Mouse (Mus musculus) midbrain, embryonic 12.5 days (tissue): ENCODE results near the gene Ap3d1. TPM values are rescaled to one million over a fixed set of nuclear protein-coding genes. Genes with fewer than 3 reads are reported as not detected.

Source experiments
- ATAC-seq: fragments of 200-750 bp; cut with Nextera tagmentation; 2 replicates; pipeline ENCODE4 v1.8.0; 2017; ENCODE audit warnings: low read depth, moderate TSS enrichment, moderate library complexity; ENCODE audit not compliant: low FRiP score
- H3K27ac ChIP-seq: fragments of 300-500 bp; sonication (generic); replicated peaks from 2 replicates; pipeline ENCODE4 v1.5.1; 2016; ENCODE audit warnings: mild to moderate bottlenecking
- H3K27me3 ChIP-seq: fragments of 300-500 bp; sonication (generic); 2 replicates; pipeline ENCODE4 v1.6.1; 2016; ENCODE audit warnings: mild to moderate bottlenecking
- H3K36me3 ChIP-seq: fragments of 300-500 bp; sonication (generic); 2 replicates; pipeline ENCODE4 v1.6.1; 2016
- H3K4me1 ChIP-seq: fragments of 300-500 bp; sonication (generic); 2 replicates; pipeline ENCODE4 v1.6.1; 2016
- H3K4me2 ChIP-seq: fragments of 300-500 bp; sonication (generic); replicated peaks from 2 replicates; pipeline ENCODE4 v1.6.1; 2016; ENCODE audit warnings: mild to moderate bottlenecking, moderate library complexity
- H3K4me3 ChIP-seq: fragments of 300-500 bp; sonication (generic); 2 replicates; pipeline ENCODE4 v1.5.1; 2016; ENCODE audit warnings: mild to moderate bottlenecking
- H3K9ac ChIP-seq: fragments of 300-500 bp; sonication (generic); replicated peaks from 2 replicates; pipeline ENCODE4 v1.6.1; 2016; ENCODE audit warnings: mild to moderate bottlenecking, moderate library complexity
- H3K9me3 ChIP-seq: fragments of 300-500 bp; sonication (generic); 2 replicates; pipeline ENCODE4 v1.6.1; 2016; ENCODE audit warnings: mild to moderate bottlenecking
- WGBS: fragments of 180-500 bp; shearing (Covaris S2); methylation state at CpG from one replicate; pipeline ENCODE4 v1.1.7; 2016; 5-methylcytosine and 5-hydroxymethylcytosine counted together
- polyA plus RNA-seq: library from polyadenylated mRNA; unstranded; fragments of >200 nt; fragmentation: Nextera tagmentation; extraction: Ambion mirVana; gene quantifications from 2 replicates; pipeline ENCODE4 v1.2.1, GENCODE M21; 2016

Ap3d1 gene
- polyA plus RNA-seq, 1 experiment from 2014 or later, result 99.1 TPM

GRCm38 (mm10) chr10:80736731-80737130, 5.3 kb downstream of the Ap3d1 start:
- 88% methylated on average over 5 of the region's 5 CpGs for WGBS
- H3K27me3 ChIP-seq, result no peaks in the 10 kb centered on the region
- peaks cover 30% of the 10 kb centered on the region for H3K36me3 ChIP-seq
- H3K27ac ChIP-seq, result no peak overlapping the region
- H3K4me2 ChIP-seq, result no peak overlapping the region
- no peak overlapping the region for H3K4me3 ChIP-seq
- no peak overlapping the region for H3K9ac ChIP-seq
- H3K9me3 ChIP-seq, result no peaks in the 10 kb centered on the region
- peaks cover 21% of the 10 kb centered on the region for H3K4me1 ChIP-seq
- ATAC-seq, result no peak

DNA sequence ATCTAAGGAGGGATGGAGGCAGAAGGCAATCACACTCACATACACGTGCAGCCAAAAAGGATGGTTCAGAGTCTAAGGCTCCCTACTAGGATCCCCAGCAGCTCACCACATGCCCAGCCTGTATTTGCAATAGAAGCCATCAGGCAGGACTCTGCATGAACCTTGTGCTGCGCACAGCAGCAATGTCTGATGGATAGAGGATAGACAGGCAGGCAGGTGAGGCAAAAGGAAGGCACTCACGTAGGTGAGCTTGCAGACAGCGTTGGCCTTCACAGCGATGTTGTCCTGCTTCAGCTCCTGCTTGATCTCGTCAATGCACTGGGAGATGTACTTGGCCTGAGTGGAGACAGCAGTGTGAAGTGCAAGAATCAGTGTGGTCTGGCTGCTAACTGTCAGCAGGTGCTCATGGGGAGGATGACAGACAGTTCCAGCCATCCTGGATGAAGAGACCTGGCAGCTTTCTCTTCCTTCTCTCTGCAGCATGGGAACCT, 9.4 kb downstream of the Ap3d1 start:
- H3K36me3 ChIP-seq, result peaks cover 68% of the 10 kb centered on the region
- no peak overlapping the region for H3K9ac ChIP-seq
- no peaks in the 10 kb centered on the region for H3K9me3 ChIP-seq
- no peak overlapping the region for H3K4me3 ChIP-seq
- H3K27me3 ChIP-seq, result no peaks in the 10 kb centered on the region
- no peak overlapping the region for H3K4me2 ChIP-seq
- no peaks in the 10 kb centered on the region for H3K4me1 ChIP-seq
- WGBS, result 93% methylated on average over 6 of the region's 6 CpGs
- H3K27ac ChIP-seq, result no peak overlapping the region
- no peak for ATAC-seq

GRCm38 (mm10) chr10:80727369-80728127, 14.5 kb downstream of the Ap3d1 start:
- no peak overlapping the region for H3K4me3 ChIP-seq
- H3K9ac ChIP-seq, result no peak overlapping the region
- whole genome bisulfite sequencing, result 87% methylated on average over 5 of the region's 5 CpGs
- ATAC-seq, result no peak
- H3K27me3 ChIP-seq, result no peaks in the 10 kb centered on the region
- H3K36me3 ChIP-seq, result peaks cover 96% of the 10 kb centered on the region
- H3K4me1 ChIP-seq, result no peaks in the 10 kb centered on the region
- no peaks in the 10 kb centered on the region for H3K9me3 ChIP-seq
- no peak overlapping the region for H3K27ac ChIP-seq
- H3K4me2 ChIP-seq, result no peak overlapping the region

GRCm38 (mm10) chr10:80717281-80717680, 24.8 kb downstream of the Ap3d1 start:
- ATAC-seq, result no peak
- H3K36me3 ChIP-seq, result peaks cover 98% of the 10 kb centered on the region

GRCm38 (mm10) chr10:80710834-80711233, 31.2 kb downstream of the Ap3d1 start:
- H3K27me3 ChIP-seq, result no peaks in the 10 kb centered on the region
- 91% methylated on average over 3 of the region's 3 CpGs for WGBS
- H3K27ac ChIP-seq, result no peak overlapping the region
- no peak overlapping the region for H3K4me2 ChIP-seq
- H3K9ac ChIP-seq, result no peak overlapping the region
- H3K4me3 ChIP-seq, result no peak overlapping the region
- peaks cover 99% of the 10 kb centered on the region for H3K36me3 ChIP-seq
- no peak for ATAC-seq
- H3K4me1 ChIP-seq, result no peaks in the 10 kb centered on the region
- H3K9me3 ChIP-seq, result no peaks in the 10 kb centered on the region

More at GRCm38 (mm10) chr10:80717281-80717680, 24.8 kb downstream of the Ap3d1 start:
- no peaks in the 10 kb centered on the region for H3K4me1 ChIP-seq
- WGBS, result 82% methylated on average over 1 of the region's 1 CpGs
- H3K27me3 ChIP-seq, result no peaks in the 10 kb centered on the region
- H3K27ac ChIP-seq, result no peak overlapping the region
- no peak overlapping the region for H3K4me2 ChIP-seq
- H3K4me3 ChIP-seq, result no peak overlapping the region
- H3K9me3 ChIP-seq, result no peaks in the 10 kb centered on the region
- no peak overlapping the region for H3K9ac ChIP-seq

DNA sequence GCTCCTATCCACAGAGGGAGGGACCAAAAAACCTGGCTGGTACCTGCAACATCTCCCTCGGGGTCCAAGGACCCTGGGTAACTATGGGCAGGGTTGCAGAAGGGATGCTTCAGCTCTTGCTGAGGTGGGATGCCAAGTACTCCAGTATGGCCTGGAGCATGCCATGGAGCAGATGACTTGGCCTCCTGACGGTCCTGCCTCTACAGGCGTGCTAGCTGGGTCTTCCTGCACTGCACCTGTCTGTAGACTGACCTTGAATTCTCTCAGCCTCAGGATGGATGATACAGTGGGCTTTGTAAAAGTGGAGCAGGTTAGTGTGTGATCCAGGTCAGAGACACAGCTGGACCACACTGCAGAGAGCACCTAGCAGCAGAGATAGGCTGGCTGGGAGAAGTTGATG, 36.6 kb downstream of the Ap3d1 start:
- H3K4me3 ChIP-seq, result no peak overlapping the region
- no peaks in the 10 kb centered on the region for H3K27me3 ChIP-seq
- WGBS, result 80% methylated on average over 3 of the region's 3 CpGs
- H3K36me3 ChIP-seq, result peaks cover 51% of the 10 kb centered on the region
- H3K4me1 ChIP-seq, result peaks cover 23% of the 10 kb centered on the region
- no peak overlapping the region for H3K4me2 ChIP-seq
- ATAC-seq, result no peak
- no peak overlapping the region for H3K27ac ChIP-seq
- H3K9me3 ChIP-seq, result no peaks in the 10 kb centered on the region
- H3K9ac ChIP-seq, result no peak overlapping the region

DNA sequence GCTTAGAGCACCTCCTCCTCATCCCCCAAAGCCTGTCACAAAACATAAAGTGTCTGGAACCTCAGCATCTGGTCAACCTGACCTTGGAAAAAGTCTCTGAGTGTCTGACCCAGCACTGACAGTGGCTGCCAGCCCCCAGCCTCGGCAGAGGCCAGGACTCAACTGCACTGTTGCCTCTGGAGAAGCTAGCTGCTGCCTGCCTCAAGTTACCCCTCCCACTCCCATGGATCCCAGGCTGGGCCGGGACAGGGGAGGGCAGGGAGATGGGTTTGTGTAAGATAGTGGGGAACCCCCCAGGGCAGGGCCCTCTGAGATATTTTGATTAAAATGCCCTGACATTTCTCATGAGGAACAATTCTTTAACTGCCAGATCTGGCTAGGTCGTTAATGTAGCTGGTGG, 37.0 kb downstream of the Ap3d1 start:
- no peaks in the 10 kb centered on the region for H3K9me3 ChIP-seq
- H3K4me2 ChIP-seq, result no peak overlapping the region
- peaks cover 47% of the 10 kb centered on the region for H3K36me3 ChIP-seq
- H3K4me1 ChIP-seq, result peaks cover 27% of the 10 kb centered on the region
- H3K27ac ChIP-seq, result no peak overlapping the region
- no peak for ATAC-seq
- WGBS, result 65% methylated on average over 3 of the region's 3 CpGs
- H3K9ac ChIP-seq, result no peak overlapping the region
- no peaks in the 10 kb centered on the region for H3K27me3 ChIP-seq
- no peak overlapping the region for H3K4me3 ChIP-seq

- 93% methylated on average over 5 of the region's 5 CpGs for WGBS
- H3K4me1 ChIP-seq, result peaks cover 30% of the 10 kb centered on the region
- no peak for ATAC-seq
- H3K4me3 ChIP-seq, result no peak overlapping the region
- peaks cover 40% of the 10 kb centered on the region for H3K36me3 ChIP-seq
- no peak overlapping the region for H3K4me2 ChIP-seq
- H3K9me3 ChIP-seq, result no peaks in the 10 kb centered on the region
- no peaks in the 10 kb centered on the region for H3K27me3 ChIP-seq
- H3K9ac ChIP-seq, result no peak overlapping the region
- H3K27ac ChIP-seq, result no peak overlapping the region
These were observed 37.6 kb downstream of the Ap3d1 start for GRCm38 (mm10) chr10:80704418-80704817.

GRCm38 (mm10) chr10:80703643-80704042, 38.4 kb downstream of the Ap3d1 start:
- H3K27ac ChIP-seq, result no peak overlapping the region
- no peaks in the 10 kb centered on the region for H3K9me3 ChIP-seq
- H3K9ac ChIP-seq, result peak overlapping the region; percentile 49; the same call in 1 of the 2 replicates
- H3K27me3 ChIP-seq, result no peaks in the 10 kb centered on the region
- H3K4me2 ChIP-seq, result peak overlapping the region; percentile 66
- ATAC-seq, result no peak
- H3K4me3 ChIP-seq, result peak overlapping the region; percentile 60; the same call in 1 of the 2 replicates
- 89% methylated on average over 5 of the region's 5 CpGs for WGBS
- peaks cover 30% of the 10 kb centered on the region for H3K4me1 ChIP-seq
- H3K36me3 ChIP-seq, result peaks cover 37% of the 10 kb centered on the region

DNA sequence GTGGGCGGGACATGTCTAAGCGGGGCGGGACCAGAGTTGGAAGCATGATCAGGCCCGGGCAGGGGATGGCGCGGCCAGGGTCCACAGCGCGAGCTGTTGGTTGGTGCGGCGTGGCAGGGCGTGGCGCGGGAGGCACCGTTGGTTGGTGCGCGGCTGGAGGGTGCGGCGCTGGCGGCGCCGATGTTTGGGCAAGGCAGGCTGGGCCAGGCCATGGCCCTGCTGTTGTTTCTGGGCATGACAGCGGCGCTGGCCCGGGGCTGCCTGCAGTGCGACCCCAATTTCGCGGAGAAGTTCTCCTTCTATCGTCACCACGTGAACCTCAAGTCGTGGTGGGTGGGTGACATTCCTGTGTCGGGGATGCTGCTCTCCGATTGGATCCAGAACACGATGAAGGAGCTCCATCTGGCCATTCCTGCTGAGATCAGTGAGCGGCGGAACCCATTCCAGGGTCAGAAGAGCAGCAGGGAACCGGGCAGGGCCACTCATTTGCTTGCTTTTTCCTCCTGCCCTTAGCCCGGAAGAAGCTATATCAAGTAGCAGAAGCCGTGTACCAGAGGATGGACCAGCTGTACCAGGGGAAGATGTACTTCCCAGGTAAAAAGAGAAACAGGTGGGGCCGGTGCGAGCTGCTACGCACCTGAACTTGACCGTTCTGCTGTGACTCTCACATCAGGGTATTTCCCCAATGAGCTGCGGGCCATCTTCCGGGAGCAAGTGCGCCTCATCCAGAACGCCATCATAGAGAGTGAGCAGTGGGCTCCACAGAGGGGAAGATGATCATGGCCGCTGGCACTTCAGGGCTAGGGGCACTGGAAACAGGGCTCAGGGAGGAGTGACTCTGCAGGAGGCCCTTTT, 39.3 kb downstream of the Ap3d1 start:
- peak overlapping the region; percentile 60 for H3K4me3 ChIP-seq
- H3K4me2 ChIP-seq, result peak overlapping the region; percentile 66
- 2% methylated on average over 47 of the region's 47 CpGs for WGBS
- peak overlapping the region; percentile 49 for H3K9ac ChIP-seq
- peak overlapping the region; percentile 80 for H3K27ac ChIP-seq
- H3K36me3 ChIP-seq, result peaks cover 32% of the 10 kb centered on the region
- no peaks in the 10 kb centered on the region for H3K27me3 ChIP-seq
- H3K9me3 ChIP-seq, result no peaks in the 10 kb centered on the region
- H3K4me1 ChIP-seq, result peaks cover 30% of the 10 kb centered on the region
- ATAC-seq, result peak; percentile 81

DNA sequence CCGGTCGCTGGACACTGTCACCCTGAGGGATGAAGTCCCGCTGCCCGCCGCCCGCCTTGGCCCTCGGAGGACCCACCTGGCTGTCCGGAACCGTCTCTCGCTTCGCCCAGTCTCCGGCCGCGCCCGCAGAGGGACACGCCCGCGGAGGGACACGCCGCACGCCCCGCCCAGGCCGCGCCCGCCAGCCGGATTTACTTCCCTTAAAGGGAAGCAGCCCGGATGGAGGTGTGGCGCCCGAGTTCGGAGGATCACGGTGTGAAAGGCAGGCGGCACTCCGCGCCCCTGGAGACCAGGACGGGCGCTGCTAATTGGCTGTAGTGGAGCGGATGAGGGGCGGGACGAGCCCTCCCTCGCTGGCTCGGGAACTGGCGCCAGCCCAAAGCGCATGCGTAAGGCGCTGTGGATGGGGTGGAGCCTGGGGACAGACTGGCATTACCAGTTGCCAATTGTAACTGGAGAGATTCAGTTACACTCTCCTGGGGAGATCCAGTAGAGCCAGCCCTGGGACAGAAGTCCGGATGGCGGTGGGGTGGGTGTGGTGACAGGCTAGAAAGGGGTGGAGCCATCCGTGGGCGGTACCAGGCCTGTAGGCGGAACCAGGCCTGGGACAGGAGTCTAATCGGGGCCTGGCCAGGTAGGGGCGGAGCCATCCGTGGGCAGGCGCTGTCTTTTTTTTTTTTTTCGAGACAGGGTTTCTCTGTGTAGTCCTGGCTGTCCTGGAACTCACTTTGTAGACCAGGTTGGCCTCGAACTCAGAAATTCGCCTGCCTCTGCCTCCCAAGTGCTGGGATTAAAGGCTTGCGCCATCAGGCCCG, 40.1 kb downstream of the Ap3d1 start, which contains the start of the genes Mob3a and Izumo4:
Gene Mob3a (minus strand): TSS at position 257 of the 815 bp plus-strand sequence.
Gene Izumo4 (plus strand): TSS at position 464 of the 815 bp plus-strand sequence.
- H3K9me3 ChIP-seq, result no peaks in the 10 kb centered on the region
- WGBS, result under 1% methylated on average over 59 of the region's 59 CpGs
- H3K4me3 ChIP-seq, result peak within 1 kb of the TSS; percentile 60
- ATAC-seq, result peak; percentile 98
- peaks cover 24% of the 10 kb centered on the region for H3K36me3 ChIP-seq
- peak within 1 kb of the TSS; percentile 58 for H3K9ac ChIP-seq
- peak within 1 kb of the TSS; percentile 80 for H3K27ac ChIP-seq
- peaks cover 30% of the 10 kb centered on the region for H3K4me1 ChIP-seq
- no peaks in the 10 kb centered on the region for H3K27me3 ChIP-seq
- H3K4me2 ChIP-seq, result peak within 1 kb of the TSS; percentile 66
